Mouse (Mus musculus) lung, adult 2 months (tissue): ENCODE results near the gene Prmt2. TPM values are rescaled to one million over a fixed set of nuclear protein-coding genes. Genes with fewer than 3 reads are reported as not detected.

Experiments
- DNase-seq: peaks from one replicate; pipeline ENCODE4 v3.0.0; 2022
- H3K4me1 ChIP-seq: fragments of 200-500 bp; 2 replicates; pipeline ENCODE4 v1.6.1; 2011; ENCODE audit warnings: low read length; ENCODE audit not compliant: control insufficient read depth, insufficient read depth
- H3K4me3 ChIP-seq: fragments of 200-500 bp; replicated peaks from 2 replicates; pipeline ENCODE3; 2011; ENCODE audit warnings: low read depth, mild to moderate bottlenecking, control low read depth, low read length; ENCODE audit errors: extremely low read depth
- CTCF ChIP-seq: fragments of 200-500 bp; IDR thresholded peaks from 2 replicates; pipeline ENCODE4 v1.5.1; 2011; ENCODE audit warnings: mild to moderate bottlenecking, low read length, control low read depth; ENCODE audit not compliant: insufficient read depth
- POLR2A ChIP-seq: fragments of 200-500 bp; IDR thresholded peaks from 2 replicates; pipeline ENCODE4 v1.6.1; 2011; ENCODE audit warnings: low read depth, mild to moderate bottlenecking, control low read depth, low read length, borderline replicate concordance; ENCODE audit errors: extremely low read depth
- WGBS: fragments of 180-500 bp; shearing (Covaris S2); methylation state at CpG from one replicate; pipeline ENCODE4 v1.1.7; 2018; 5-methylcytosine and 5-hydroxymethylcytosine counted together
- polyA plus RNA-seq: library from polyadenylated mRNA; depleted of rRNA; stranded (reverse); fragments of >200 nt; gene quantifications from 2 replicates; pipeline ENCODE4 v1.2.3, GENCODE M21; 2012; rRNA removed

Prmt2 gene
- 81.3 and 101 TPM in 2 replicates for polyA plus RNA-seq

DNA sequence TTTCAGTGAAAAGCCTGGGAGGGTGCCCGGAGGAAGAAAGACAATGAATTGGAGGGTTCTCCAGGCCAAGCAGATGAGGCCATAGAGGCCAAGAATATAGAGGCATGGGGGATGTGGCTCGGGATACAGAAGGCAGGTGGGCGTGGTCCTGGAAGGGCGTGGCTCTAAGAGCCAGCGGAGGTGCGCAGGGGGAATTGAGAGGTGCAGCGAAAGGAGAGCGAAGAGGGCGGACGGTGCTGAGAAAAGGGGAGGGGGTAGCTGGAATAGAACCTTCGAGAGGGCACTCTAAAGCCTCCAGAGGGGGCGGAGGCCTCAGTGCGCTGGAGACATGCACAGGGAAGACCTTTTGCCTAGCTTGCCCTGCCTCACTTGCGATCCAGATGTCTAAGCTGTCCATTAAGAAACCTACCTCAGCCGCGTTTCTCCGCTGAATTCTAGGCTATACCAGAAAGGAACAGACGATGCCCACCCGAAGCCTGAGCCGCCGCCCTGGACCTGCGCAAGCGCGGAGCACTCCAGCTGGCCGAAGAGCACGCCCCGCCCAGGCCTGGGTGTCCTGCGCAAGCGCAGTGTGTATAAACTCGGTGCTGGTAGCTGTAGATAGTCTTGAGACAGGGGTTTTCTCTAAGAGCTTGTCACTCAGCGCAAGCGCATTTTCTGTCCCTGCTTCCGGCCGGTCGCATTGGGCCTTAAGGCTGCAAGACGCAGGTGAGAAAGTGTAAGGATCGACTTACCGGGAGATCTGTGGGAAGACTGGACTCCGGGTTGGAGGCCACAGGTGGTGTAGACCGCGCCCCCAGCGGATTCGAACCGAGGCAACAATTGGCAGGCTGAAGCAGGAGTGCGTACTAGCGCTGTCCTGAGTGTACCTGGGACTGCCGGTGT is at the start of gene Prmt2:
TSS of gene Prmt2 (minus strand) at position 525 of the 885 bp plus-strand sequence.
- TF ChIP-seq CTCF = no peak
- TF ChIP-seq POLR2A = peak; percentile 79; the same call in 1 of the 2 replicates
- peaks cover 7% of the 10 kb centered on the region for H3K4me1 ChIP-seq
- peak; percentile 92 for DNase-seq
- peak within 1 kb of the TSS; percentile 78 for H3K4me3 ChIP-seq
- under 1% methylated on average over 47 of the region's 47 CpGs for WGBS

DNA sequence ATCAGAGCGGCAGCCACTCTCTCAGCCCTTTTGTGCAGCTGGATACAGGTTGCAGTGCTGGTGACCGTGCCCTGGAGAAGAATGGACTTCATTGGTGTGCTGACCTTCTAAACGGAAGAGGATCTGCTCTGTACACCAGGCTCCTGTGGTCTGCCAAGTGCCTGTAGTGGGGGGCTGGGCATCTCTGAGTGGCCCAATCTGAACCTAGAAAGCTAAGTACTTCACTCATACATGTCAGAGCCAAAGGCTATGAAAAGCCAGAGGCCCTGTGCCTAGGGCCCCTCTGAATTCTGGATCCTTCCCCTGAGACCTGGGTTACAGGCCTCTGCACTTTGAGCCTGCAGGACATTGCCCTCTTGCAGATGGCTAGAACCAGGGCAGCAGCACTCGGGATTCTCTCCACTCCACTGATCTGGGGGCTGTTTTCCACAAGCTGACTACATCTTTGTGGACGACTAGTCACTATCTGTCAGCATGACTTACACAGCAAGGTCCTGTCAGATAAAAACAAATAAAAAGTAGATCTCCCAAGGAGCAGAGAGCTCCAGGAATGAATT is 41.0 kb upstream of the Prmt2 start:
- no peak overlapping the region for H3K4me3 ChIP-seq
- TF ChIP-seq POLR2A = no peak
- no peak for TF ChIP-seq CTCF
- WGBS = 72% methylated on average over 5 of the region's 5 CpGs
- no peaks in the 10 kb centered on the region for H3K4me1 ChIP-seq
- DNase-seq = no peak

GRCm38 (mm10) chr10:76275256-76275655 is 37.6 kb upstream of the Prmt2 start:
- H3K4me3 ChIP-seq = no peak overlapping the region
- no peak for DNase-seq
- WGBS = 81% methylated on average over 10 of the region's 10 CpGs
- TF ChIP-seq POLR2A (no peak), CTCF (no peak)
- no peaks in the 10 kb centered on the region for H3K4me1 ChIP-seq

DNA sequence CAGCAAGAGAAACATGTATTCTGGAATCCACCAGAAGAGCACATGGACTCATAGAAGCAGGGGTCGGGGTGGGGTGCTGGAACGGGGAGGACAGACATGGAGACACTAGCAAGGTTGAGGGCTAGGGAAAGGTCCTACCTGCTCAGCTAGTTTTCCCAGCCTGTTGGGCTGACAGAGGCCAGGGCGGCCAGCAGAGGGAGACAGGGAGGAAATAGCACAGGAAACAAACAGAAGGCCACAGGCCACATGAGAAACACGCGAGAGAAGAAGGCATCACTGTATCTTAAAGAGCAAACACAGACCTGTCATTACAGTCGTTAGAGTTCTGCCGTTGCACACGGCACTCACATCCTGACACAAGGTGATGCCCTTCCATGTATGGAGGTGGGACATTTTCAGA is 33.6 kb upstream of the Prmt2 start:
- TF ChIP-seq CTCF (peak; percentile 70), POLR2A (no peak)
- WGBS = 35% methylated on average over 8 of the region's 8 CpGs
- Histone ChIP-seq H3K4me1 (no peaks in the 10 kb centered on the region), H3K4me3 (no peak overlapping the region)
- peak; percentile 45 for DNase-seq

- no peak for DNase-seq
- H3K4me1 ChIP-seq = peaks cover 10% of the 10 kb centered on the region; the same call in 1 of the 2 replicates
- WGBS = 69% methylated on average over 4 of the region's 4 CpGs
- H3K4me3 ChIP-seq = no peak overlapping the region
- TF ChIP-seq CTCF (peak; percentile 4; the same call in 1 of the 2 replicates), POLR2A (no peak)
Measured at GRCm38 (mm10) chr10:76262431-76262830, 24.8 kb upstream of the Prmt2 start.

- 74% methylated on average over 3 of the region's 3 CpGs for WGBS
- DNase-seq = peak; percentile 42
- TF ChIP-seq POLR2A (no peak), CTCF (no peak)
- Histone ChIP-seq H3K4me3 (no peak overlapping the region), H3K4me1 (peaks cover 12% of the 10 kb centered on the region)
Measured at GRCm38 (mm10) chr10:76261447-76261846, 23.8 kb upstream of the Prmt2 start.

GRCm38 (mm10) chr10:76260358-76261059 is 22.8 kb upstream of the Prmt2 start:
- DNase-seq = no peak
- 50% methylated on average over 11 of the region's 11 CpGs for WGBS

DNA sequence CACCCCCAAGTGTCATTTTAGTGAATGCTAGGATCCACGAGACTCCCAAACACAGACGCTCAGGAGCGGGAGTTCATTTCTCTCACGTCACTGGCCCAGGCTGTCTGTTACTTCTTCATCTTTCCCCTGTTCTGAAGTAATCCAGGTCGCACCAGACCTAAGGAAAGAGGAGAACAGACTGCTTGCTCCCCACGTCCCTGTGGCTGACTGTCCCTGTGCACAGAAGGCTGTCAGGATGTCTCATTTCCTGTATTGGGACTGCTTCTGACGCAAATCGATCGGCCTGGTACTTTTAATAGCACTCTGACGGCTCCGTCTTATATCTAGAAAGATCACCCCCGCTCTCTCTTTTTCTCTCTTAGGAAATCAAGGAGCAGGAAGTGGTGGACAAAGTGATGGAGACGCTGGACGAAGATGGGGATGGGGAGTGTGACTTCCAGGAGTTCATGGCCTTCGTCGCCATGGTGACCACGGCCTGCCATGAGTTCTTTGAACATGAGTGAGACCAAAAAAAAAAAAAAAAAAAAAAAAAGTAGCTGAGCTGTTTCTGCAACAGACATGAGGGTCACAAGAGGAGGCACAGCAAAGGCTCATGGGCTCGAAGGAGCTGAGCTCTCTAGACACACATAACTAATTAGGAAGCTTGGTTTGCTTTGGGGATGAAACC is 22.0 kb upstream of the Prmt2 start:
- H3K4me1 ChIP-seq = peaks cover 12% of the 10 kb centered on the region
- H3K4me3 ChIP-seq = no peak overlapping the region
- no peak for DNase-seq
- no peak for TF ChIP-seq CTCF
- no peak for TF ChIP-seq POLR2A
- WGBS = 55% methylated on average over 18 of the region's 18 CpGs

More at GRCm38 (mm10) chr10:76260358-76261059, 22.8 kb upstream of the Prmt2 start:
- H3K4me1 ChIP-seq = peaks cover 12% of the 10 kb centered on the region
- H3K4me3 ChIP-seq = no peak overlapping the region
- TF ChIP-seq CTCF (no peak), POLR2A (no peak)

GRCm38 (mm10) chr10:76257719-76258390 is 20.2 kb upstream of the Prmt2 start:
- Histone ChIP-seq H3K4me3 (peak overlapping the region; percentile 31), H3K4me1 (peaks cover 12% of the 10 kb centered on the region)
- peak; percentile 74 for DNase-seq
- WGBS = 12% methylated on average over 12 of the region's 12 CpGs
- no peak for TF ChIP-seq POLR2A
- TF ChIP-seq CTCF = no peak

GRCm38 (mm10) chr10:76257231-76257630 is 19.6 kb upstream of the Prmt2 start:
- TF ChIP-seq CTCF (no peak), POLR2A (no peak)
- no peak for DNase-seq
- WGBS = 76% methylated on average over 7 of the region's 7 CpGs
- H3K4me3 ChIP-seq = no peak overlapping the region
- peaks cover 12% of the 10 kb centered on the region for H3K4me1 ChIP-seq
